Mouse (Mus musculus) ES-Bruce4 (cell line): ENCODE results near the gene Zmym4. TPM values are rescaled to one million over a fixed set of nuclear protein-coding genes. Genes with fewer than 3 reads are reported as not detected.

Source experiments
- H3K27ac ChIP-seq: 2 replicates; pipeline ENCODE4 v1.5.1; 2012; ENCODE audit warnings: low read length, inconsistent platforms; ENCODE audit not compliant: insufficient read depth
- H3K27me3 ChIP-seq: 2 replicates; pipeline ENCODE4 v1.6.1; 2012; ENCODE audit warnings: mild to moderate bottlenecking, low read length, inconsistent platforms; ENCODE audit not compliant: control insufficient read depth, poor library complexity, insufficient read depth, severe bottlenecking
- H3K36me3 ChIP-seq: 2 replicates; pipeline ENCODE4 v1.6.1; 2012; ENCODE audit warnings: inconsistent platforms, mild to moderate bottlenecking, low read length, moderate library complexity; ENCODE audit not compliant: control insufficient read depth, poor library complexity, insufficient read depth, severe bottlenecking
- H3K4me1 ChIP-seq: one replicate; pipeline ENCODE4 v1.8.1; 2011; ENCODE audit warnings: low read length; ENCODE audit not compliant: control insufficient read depth, insufficient read depth
- H3K4me3 ChIP-seq: 2 replicates; pipeline ENCODE4 v1.5.1; 2011; ENCODE audit warnings: low read depth, mild to moderate bottlenecking, low read length
- H3K9ac ChIP-seq: 2 replicates; pipeline ENCODE4 v1.6.1; 2012; ENCODE audit warnings: low read depth, mild to moderate bottlenecking, inconsistent platforms; ENCODE audit not compliant: poor library complexity, severe bottlenecking
- H3K9me3 ChIP-seq: replicated peaks from 2 replicates; pipeline ENCODE4 v1.6.1; 2012; ENCODE audit warnings: mild to moderate bottlenecking, low read length, inconsistent platforms; ENCODE audit not compliant: control insufficient read depth, poor library complexity, insufficient read depth, severe bottlenecking
- CTCF ChIP-seq: IDR thresholded peaks from one replicate; pipeline ENCODE4 v1.8.1; 2011; ENCODE audit warnings: low read depth, low read length
- EP300 ChIP-seq: IDR thresholded peaks from 2 replicates; pipeline ENCODE4 v1.6.1; 2011; ENCODE audit warnings: low read depth, low read length; ENCODE audit not compliant: insufficient read depth
- POLR2A ChIP-seq: IDR thresholded peaks from one replicate; pipeline ENCODE4 v1.8.1; 2011; ENCODE audit warnings: low read length; ENCODE audit not compliant: insufficient read depth
- polyA plus RNA-seq: library from polyadenylated mRNA; stranded (reverse); fragments of >200 nt; gene quantifications from 2 replicates; pipeline ENCODE4 v1.2.4, GENCODE M21; 2011; ENCODE audit warnings: low read depth; ENCODE audit not compliant: missing spikeins, insufficient read depth, insufficient read length

Zmym4 gene
- polyA plus RNA-seq, 1 experiment = 66.0 TPM

DNA sequence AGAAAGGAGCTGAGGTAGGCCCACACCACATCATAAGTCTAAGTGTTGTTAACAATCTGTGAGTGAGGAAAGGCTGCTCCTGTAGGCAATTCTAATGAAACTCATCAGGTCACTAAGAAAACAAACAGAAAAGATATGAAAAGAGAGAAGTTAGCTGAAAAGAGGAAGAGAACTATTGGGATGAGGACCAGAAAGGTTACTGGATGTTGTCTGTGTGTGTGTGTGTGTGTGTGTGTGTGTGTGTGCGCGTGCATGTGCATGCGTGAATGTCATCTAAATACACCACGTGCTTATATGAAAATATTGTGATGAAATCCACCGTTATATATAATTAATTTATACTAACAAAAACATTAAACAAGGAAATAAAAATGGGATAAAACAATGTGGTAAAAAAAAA lies 84.3 kb downstream of the Zmym4 start:
- Histone ChIP-seq H3K27ac (no peak overlapping the region), H3K4me1 (no peaks in the 10 kb centered on the region), H3K36me3 (peaks cover 21% of the 10 kb centered on the region), H3K4me3 (no peak overlapping the region), H3K9ac (no peak overlapping the region), H3K27me3 (no peaks in the 10 kb centered on the region), H3K9me3 (no peaks in the 10 kb centered on the region)
- TF ChIP-seq EP300 = no peak
- no peak for TF ChIP-seq POLR2A
- no peak for TF ChIP-seq CTCF

- no peak overlapping the region for H3K4me3 ChIP-seq
- H3K9ac ChIP-seq = no peak overlapping the region
- H3K36me3 ChIP-seq = peaks cover 22% of the 10 kb centered on the region
- no peaks in the 10 kb centered on the region for H3K9me3 ChIP-seq
- H3K27me3 ChIP-seq = no peaks in the 10 kb centered on the region
- no peaks in the 10 kb centered on the region for H3K4me1 ChIP-seq
- H3K27ac ChIP-seq = no peak overlapping the region
- TF ChIP-seq POLR2A (no peak), EP300 (no peak), CTCF (no peak)
Measured at GRCm38 (mm10) chr4:126879560-126880275, 88.2 kb downstream of the Zmym4 start.

GRCm38 (mm10) chr4:126872717-126873116 lies 95.2 kb downstream of the Zmym4 start:
- Histone ChIP-seq H3K9ac (no peak overlapping the region), H3K27me3 (no peaks in the 10 kb centered on the region), H3K27ac (no peak overlapping the region), H3K36me3 (peaks cover 6% of the 10 kb centered on the region), H3K4me1 (peaks cover 5% of the 10 kb centered on the region), H3K4me3 (no peak overlapping the region), H3K9me3 (no peaks in the 10 kb centered on the region)
- no peak for TF ChIP-seq EP300

DNA sequence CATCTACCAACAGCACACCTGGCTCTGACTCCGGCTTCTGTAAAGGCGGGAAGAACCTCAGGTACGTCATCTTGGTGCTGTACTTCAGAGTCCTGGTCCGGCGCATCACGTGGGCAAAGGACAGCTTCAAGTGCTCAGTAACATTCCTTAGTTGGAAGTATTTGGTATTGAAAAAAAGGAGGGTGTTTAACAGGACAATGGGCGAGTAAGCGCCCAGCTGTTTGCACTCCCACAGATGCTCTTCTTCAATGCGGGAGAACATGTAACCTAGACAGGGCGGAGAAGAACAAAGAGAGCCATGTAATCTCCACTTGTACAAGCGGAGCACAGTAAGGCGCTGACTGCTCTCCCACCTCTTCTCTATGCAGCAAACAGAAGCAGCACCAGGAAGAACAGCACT lies 99.2 kb downstream of the Zmym4 start:
- no peak overlapping the region for H3K9ac ChIP-seq
- no peaks in the 10 kb centered on the region for H3K9me3 ChIP-seq
- peaks cover 5% of the 10 kb centered on the region for H3K4me1 ChIP-seq
- no peaks in the 10 kb centered on the region for H3K27me3 ChIP-seq
- H3K4me3 ChIP-seq = no peak overlapping the region
- TF ChIP-seq EP300 (peak; percentile 47; the same call in 1 of the 2 replicates), POLR2A (no peak)
- peaks cover 14% of the 10 kb centered on the region for H3K36me3 ChIP-seq
- no peak overlapping the region for H3K27ac ChIP-seq

GRCm38 (mm10) chr4:126861514-126862266 lies 106.2 kb downstream of the Zmym4 start:
- TF ChIP-seq CTCF (peak; percentile 21), POLR2A (no peak)

DNA sequence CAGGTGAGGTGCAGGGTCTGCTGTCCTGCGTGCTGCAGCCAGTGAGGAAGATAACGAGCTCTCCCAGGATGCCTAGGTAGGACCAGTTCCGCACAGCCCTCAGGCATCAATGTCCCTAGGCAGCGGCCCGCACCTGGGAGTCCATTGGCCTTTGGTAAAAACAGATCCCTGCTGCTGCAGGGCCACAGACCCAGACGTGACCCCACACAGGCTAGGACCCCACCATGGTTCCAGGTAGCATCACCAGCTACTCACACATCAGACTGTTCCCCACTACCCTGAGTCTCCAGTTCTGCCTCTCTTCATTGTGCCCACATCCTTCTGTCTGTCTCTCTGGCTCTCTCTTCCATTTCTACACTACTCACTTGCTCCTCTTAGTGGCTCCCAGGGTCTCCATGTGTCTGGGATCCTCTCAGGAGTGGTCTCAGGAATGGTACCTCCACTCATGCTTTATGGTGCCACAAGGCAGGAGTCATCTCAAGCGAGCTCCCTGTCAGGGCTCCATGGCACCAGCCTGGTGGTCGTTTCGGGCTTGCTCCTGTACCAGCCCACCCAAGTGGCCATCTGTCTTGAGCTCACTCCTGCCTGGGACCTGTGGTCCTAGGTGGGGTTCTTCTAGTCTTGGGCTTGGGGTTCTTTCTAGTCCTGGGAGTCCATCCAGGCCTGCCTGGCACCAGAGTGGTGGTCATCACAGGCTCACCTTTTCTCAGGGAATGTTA lies 107.5 kb downstream of the Zmym4 start:
- H3K9ac ChIP-seq = no peak overlapping the region
- H3K4me3 ChIP-seq = no peak overlapping the region
- H3K9me3 ChIP-seq = no peaks in the 10 kb centered on the region
- peaks cover 13% of the 10 kb centered on the region for H3K36me3 ChIP-seq
- TF ChIP-seq CTCF (no peak), EP300 (no peak), POLR2A (no peak)
- no peak overlapping the region for H3K27ac ChIP-seq
- no peaks in the 10 kb centered on the region for H3K4me1 ChIP-seq
- H3K27me3 ChIP-seq = no peaks in the 10 kb centered on the region

More at GRCm38 (mm10) chr4:126861514-126862266, 106.2 kb downstream of the Zmym4 start:
- Histone ChIP-seq H3K9ac (no peak overlapping the region), H3K36me3 (peaks cover 17% of the 10 kb centered on the region), H3K4me1 (no peaks in the 10 kb centered on the region), H3K27ac (no peak overlapping the region), H3K27me3 (no peaks in the 10 kb centered on the region), H3K4me3 (no peak overlapping the region), H3K9me3 (no peaks in the 10 kb centered on the region)
